Mouse (Mus musculus) testis, adult 2 months (tissue): Measurements from ENCODE around the gene Slc43a3.
A peak's percentile ranks its signal among the peaks of the same experiment; 100 is the strongest.

Experiments used
- CTCF ChIP-seq: fragments of 200-500 bp; IDR thresholded peaks from 2 replicates; pipeline ENCODE4 v1.5.1; 2012; ENCODE audit warnings: low read depth, mild to moderate bottlenecking, inconsistent platforms, low read length, moderate library complexity; ENCODE audit not compliant: control insufficient read depth, insufficient read depth, insufficient replicate concordance
- POLR2A ChIP-seq: fragments of 200-500 bp; IDR thresholded peaks from 2 replicates; pipeline ENCODE4 v1.6.1; 2012; ENCODE audit warnings: low read depth, mild to moderate bottlenecking, inconsistent platforms, low read length, moderate library complexity; ENCODE audit not compliant: control insufficient read depth

GRCm38 (mm10) chr2:84956274-84956673 is 19.9 kb downstream of the Slc43a3 start:
- TF ChIP-seq POLR2A (no peak), CTCF (peak; percentile 77)
